Mouse (Mus musculus) erythroid progenitor cell, adult 5-6 weeks (primary cell): ENCODE results near the gene Cdkn3. TPM values are rescaled to one million over a fixed set of nuclear protein-coding genes. Genes with fewer than 3 reads are reported as not detected.
A peak's percentile ranks its signal among the peaks of the same experiment; 100 is the strongest.
"Not testable (repeated sequence)": the region's sequence is repeated elsewhere in the genome, so short reads cannot be mapped to it uniquely, and the experiment has no call there.

Source experiments
- ATAC-seq: replicated peaks from 2 replicates; pipeline ENCODE4 v1.8.0; 2016; ENCODE audit warnings: moderate number of reproducible peaks, mild to moderate bottlenecking, moderate TSS enrichment, inconsistent platforms; ENCODE audit not compliant: poor library complexity, low FRiP score, severe bottlenecking
- total RNA-seq, 2 experiments: library from RNA; stranded (forward) in 1 of 2; stranded (reverse) in 1 of 2; fragments of 150-400 nt in 1 of 2; fragments of 186-747, 209-891 nt in 1 of 2; gene quantifications; 2 replicates each; pipeline versions ENCODE4 v1.2.3 to v1.2.4; 2015 to 2017; ENCODE audit warnings: low replicate concordance in 2 of 2

The Cdkn3 gene
- total RNA-seq, 2 experiments from 2014 or later: 166 to 251 TPM

GRCm38 (mm10) chr14:46781086-46781485 lies 20.7 kb downstream of the Cdkn3 start:
- no peak for ATAC-seq

DNA sequence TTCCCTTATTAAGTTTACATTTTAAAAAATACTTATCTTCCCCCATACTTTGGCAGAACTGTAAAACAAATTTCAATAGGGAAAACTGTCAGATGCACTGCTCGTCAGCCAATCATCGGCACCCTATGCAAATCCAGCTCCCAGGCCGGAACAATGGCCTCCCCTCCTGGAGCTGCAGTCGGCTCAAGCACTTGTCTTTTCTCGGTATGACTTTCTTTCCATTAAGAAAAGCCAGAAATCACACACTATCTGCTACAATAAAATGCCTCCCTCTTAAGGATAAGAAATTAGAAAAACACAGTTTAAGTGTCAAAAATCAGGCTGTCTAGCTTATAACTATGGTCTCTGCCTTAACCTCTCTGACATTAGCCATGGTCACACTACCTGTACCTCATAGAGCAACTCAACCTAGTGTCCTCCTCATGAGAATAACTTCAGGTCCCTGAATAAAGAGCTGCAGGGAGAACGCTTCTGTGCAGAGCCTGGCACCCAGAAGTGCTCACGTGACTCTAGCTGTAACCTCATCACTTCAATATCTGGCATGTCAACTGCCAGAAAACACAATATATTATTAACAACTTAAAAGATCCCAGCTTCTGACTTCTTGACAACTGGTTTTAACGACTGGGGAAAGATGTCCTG lies 22.0 kb downstream of the Cdkn3 start:
- no peak for ATAC-seq

GRCm38 (mm10) chr14:46783327-46783926 lies 23.1 kb downstream of the Cdkn3 start:
- ATAC-seq: no peak

GRCm38 (mm10) chr14:46785247-46785646 lies 24.9 kb downstream of the Cdkn3 start:
- ATAC-seq: no peak

DNA sequence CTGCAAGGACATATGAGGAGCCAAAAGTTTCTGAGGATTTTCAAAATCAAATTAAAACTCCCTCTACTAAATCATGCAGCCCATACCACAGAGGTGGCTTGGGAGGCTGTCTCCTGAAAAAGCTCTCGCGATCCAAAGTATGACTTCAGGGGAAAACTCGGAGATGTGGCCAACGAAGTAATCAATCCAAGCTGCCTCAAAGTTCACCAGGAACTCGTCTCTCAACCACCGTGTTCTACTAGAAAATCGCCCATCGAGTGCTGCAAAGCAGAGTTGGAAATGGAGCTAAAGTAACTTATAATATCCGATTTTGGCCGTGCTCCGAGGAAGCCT lies 27.1 kb downstream of the Cdkn3 start:
- ATAC-seq: peak; percentile 17; the same call in 1 of the 2 replicates

GRCm38 (mm10) chr14:46787787-46788504 lies 27.6 kb downstream of the Cdkn3 start, which contains the start of gene Cnih1:
Cnih1 (minus strand) TSS chr14:46788411.
- peak; percentile 97 for ATAC-seq

- ATAC-seq: 0 out of 2 replicates have a peak, but pooled peaks have one; percentile 40
Observed at GRCm38 (mm10) chr14:46788505-46788901, 28.2 kb downstream of the Cdkn3 start.

DNA sequence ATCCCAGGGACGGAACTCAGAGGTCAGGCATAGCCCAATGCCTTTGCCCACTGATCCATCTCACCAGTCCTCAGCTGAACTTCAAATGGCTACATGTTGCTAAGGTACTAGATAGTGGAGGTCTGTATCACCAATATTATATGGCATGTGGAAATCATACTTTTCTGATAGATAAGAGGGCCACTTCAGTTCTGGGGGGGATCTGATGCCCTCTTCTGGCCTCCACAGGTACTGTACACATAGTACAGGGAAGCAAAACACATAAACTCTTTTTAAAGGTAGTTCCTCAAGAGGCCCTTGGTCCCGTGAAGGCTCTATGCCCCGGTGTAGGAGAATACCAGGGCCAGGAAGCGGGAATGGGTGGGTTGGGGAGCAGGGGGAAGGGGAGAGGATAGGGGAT lies 30.0 kb downstream of the Cdkn3 start:
- peak; percentile 46; the same call in 1 of the 2 replicates for ATAC-seq

DNA sequence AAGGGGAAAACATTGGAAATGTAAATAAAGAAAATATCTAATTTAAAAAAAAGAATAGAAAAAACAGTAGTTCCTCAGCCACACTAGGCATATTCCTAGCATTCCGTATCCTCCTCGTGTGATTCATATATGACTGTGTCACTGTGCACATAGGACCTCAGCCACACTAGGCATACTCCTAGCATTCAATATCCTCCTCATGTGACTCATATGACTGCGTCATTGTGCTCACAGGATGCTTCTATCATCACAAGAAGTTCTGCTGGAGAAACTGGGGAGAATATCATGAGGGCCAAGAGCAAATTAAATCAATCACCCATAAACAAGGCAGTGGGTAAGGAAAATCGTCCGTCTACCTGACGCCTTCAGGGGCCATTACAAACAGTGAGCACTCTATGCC lies 30.4 kb downstream of the Cdkn3 start:
- ATAC-seq: no peak

DNA sequence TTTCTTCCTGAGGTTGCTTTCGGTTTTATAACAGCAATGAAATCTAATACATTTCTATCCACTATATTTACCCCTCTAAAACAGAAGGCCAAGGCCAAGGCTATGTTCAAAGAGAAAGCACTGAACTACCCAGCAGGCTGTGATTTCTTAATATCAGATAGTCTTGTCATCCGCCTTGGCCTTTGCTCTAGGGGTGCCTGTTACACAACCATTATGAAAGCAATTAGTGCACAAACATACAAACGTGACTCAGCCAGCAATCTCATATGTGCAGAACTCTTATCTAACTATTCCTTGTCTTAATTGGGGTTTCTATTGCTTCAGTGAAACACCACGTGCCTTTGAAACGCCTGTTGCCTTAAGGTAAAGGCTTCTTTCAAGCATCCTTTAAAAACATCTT lies 33.8 kb downstream of the Cdkn3 start:
- no peak for ATAC-seq

- peak; percentile 98 for ATAC-seq
Observed at GRCm38 (mm10) chr14:46800684-46801345, 40.5 kb downstream of the Cdkn3 start.

DNA sequence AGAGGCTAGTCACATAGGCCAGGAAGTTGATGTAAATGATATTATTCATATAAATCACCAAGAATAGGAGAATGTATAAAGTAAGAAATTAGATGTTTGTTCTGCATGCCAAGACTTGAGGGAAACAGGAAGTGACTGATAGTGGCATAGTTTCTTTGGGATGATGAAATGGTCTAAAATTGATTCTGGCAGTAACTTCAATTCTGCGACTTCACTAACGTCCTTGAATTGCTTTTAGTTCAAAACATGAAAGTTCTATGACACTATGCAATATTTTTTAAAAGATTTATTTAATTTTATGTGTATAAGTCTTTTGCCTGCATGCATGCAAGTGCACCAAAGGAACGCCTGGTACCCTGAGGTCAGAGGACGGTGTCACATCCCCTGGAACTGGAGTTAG lies 42.9 kb downstream of the Cdkn3 start:
- no peak for ATAC-seq

DNA sequence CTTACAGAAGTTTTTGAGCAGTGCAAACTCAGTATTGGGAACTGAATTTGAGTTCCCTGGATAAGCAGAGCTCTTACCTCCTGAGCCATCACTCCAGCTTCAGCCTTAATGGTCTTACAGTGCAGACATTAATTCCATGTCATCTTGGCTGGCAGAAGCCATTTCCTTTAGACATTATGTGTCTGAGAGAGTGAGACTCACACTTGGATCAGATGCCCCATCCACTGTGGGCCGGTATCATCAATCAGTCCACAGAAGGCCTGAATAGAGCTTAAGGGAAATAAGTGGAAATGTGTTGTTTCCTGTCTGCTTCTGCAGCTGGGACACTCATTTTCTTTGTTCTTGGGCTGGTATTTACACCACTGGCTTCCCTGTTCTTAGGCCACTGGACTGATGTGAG lies 43.5 kb downstream of the Cdkn3 start:
- no peak for ATAC-seq

GRCm38 (mm10) chr14:46806186-46806585 lies 45.8 kb downstream of the Cdkn3 start:
- no peak for ATAC-seq

DNA sequence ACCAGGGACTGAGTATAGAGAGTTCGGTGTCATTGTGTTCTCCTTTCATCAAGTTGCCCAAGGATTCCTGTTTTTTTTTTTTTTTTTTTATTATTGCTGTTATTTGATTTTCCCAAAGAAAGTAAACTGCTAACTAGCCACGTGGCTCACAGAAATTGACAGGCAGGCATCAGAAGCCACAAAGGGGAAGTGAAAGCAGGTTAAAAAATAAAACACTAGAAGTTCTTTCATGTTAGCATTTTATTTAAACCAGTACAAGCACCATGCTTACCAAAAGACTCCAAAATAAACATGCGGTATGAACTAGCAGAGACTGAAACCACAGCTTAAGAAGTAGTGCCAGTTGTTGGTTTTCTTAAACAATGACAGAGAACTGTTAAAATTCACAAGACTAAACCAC lies 47.6 kb downstream of the Cdkn3 start:
- no peak for ATAC-seq

DNA sequence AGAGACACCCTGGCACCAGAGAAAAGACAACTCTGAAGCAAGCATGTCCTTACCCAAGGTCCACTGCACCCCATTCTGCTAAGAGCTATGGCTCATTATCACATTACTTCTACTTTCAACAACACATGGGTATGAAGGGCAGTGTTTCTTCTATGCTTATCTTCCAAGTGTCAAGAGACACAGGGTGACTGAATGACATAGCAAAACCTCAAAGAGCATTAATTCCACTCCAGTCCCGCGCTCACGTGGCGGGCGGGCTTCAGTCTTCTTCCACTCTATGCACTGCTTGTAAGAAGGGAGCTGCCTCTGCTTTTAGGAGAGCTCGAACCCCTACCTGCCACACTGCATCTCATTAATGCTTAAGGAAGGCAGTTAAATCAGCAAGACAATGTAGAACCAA lies 55.3 kb downstream of the Cdkn3 start:
- peak; percentile 91 for ATAC-seq

DNA sequence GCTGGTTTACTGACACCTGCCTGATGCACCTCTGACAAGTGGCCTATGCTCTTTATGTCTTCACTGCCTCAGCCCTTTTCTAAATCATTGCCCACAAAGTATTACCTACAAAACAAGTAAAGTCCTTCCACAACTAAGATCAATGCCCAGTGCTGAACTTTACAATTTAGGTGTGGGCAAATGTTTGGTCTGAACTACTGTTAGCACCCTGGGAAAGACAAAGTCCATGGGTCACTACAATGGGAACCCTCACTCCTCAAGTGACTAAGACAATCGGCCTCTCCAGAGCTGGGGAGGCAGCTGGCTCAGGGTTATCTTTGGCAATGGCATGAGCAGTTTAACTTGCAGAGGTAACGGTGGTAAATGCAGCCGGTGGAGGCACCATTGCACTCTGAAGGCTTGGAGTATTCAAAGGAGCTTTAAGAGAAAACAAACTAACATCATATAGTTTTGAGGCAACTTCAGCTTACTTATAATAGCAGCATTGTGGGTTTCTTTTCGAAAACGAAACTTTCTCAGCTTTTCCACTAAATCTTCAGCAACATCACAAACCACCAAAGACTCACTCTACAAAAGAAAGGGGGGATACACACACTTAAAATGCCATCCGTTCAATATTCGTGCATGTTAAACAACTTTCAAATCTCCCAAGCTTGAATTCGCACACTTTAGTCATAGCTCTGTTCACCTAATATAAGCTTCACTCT lies 56.7 kb downstream of the Cdkn3 start:
- no peak for ATAC-seq

GRCm38 (mm10) chr14:46818743-46819142 lies 58.4 kb downstream of the Cdkn3 start:
- ATAC-seq: no peak

DNA sequence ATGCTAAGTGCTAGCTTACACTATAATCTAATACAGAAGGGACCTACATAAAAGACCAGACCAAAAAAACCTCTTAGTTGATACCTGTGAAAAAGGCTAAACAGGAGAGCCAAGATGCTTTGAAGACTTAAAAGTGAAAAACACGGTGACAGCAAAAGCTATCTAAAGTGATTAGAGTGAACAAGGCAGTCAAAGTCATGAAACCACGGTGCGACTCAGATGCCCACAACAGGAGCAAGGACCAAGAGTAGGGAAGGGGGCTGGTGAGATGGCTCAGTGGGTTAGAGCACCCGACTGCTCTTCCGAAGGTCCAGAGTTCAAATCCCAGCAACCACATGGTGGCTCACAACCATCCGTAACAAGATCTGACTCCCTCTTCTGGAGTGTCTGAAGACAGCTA lies 59.6 kb downstream of the Cdkn3 start:
- not testable (repeated sequence) for ATAC-seq
